Mouse (Mus musculus) embryonic facial prominence, embryonic 13.5 days (tissue): ENCODE measurements around the gene Lamc1. TPM values are rescaled to one million over a fixed set of nuclear protein-coding genes. Genes with fewer than 3 reads are reported as not detected.
A peak's percentile ranks its signal among the peaks of the same experiment; 100 is the strongest.

Source experiments
- ATAC-seq: fragments of 200-750 bp; cut with Nextera tagmentation; 2 replicates; pipeline ENCODE4 v1.8.0; 2017; ENCODE audit warnings: low read depth; ENCODE audit not compliant: insufficient number of reproducible peaks, insufficient read depth, low FRiP score, low TSS enrichment
- H3K27ac ChIP-seq: fragments of 300-500 bp; sonication (generic); 2 replicates; pipeline ENCODE4 v1.5.1; 2015; ENCODE audit warnings: moderate library complexity, mild to moderate bottlenecking, inconsistent platforms
- H3K27me3 ChIP-seq: fragments of 300-500 bp; sonication (generic); 2 replicates; pipeline ENCODE4 v1.6.1; 2015; ENCODE audit warnings: mild to moderate bottlenecking, inconsistent platforms
- H3K36me3 ChIP-seq: fragments of 300-500 bp; sonication (generic); 2 replicates; pipeline ENCODE4 v1.6.1; 2015; ENCODE audit warnings: mild to moderate bottlenecking, inconsistent platforms
- H3K4me1 ChIP-seq: fragments of 300-500 bp; sonication (generic); 2 replicates; pipeline ENCODE4 v1.6.1; 2015; ENCODE audit warnings: inconsistent platforms
- H3K4me2 ChIP-seq: fragments of 300-500 bp; sonication (generic); 2 replicates; pipeline ENCODE4 v1.6.1; 2015; ENCODE audit warnings: moderate library complexity, mild to moderate bottlenecking, inconsistent platforms
- H3K4me3 ChIP-seq: fragments of 300-500 bp; sonication (generic); 2 replicates; pipeline ENCODE4 v1.5.1; 2015; ENCODE audit warnings: mild to moderate bottlenecking, inconsistent platforms
- H3K9ac ChIP-seq: fragments of 300-500 bp; sonication (generic); 2 replicates; pipeline ENCODE4 v1.6.1; 2015; ENCODE audit warnings: mild to moderate bottlenecking, inconsistent platforms
- H3K9me3 ChIP-seq: fragments of 300-500 bp; sonication (generic); 2 replicates; pipeline ENCODE4 v1.6.1; 2016; ENCODE audit warnings: inconsistent platforms
- WGBS: fragments of 180-500 bp; shearing (Covaris S2); methylation state at CpG from one replicate; pipeline ENCODE4 v1.1.7; 2015; ENCODE audit warnings: mixed read lengths; 5-methylcytosine and 5-hydroxymethylcytosine counted together
- polyA plus RNA-seq: library from polyadenylated mRNA; unstranded; fragments of >200 nt; fragmentation: Nextera tagmentation; extraction: Ambion mirVana; gene quantifications from 2 replicates; pipeline ENCODE4 v1.2.1, GENCODE M21; 2015

The Lamc1 gene
- polyA plus RNA-seq = 35.9 and 41.9 TPM in 2 replicates

- H3K4me3 ChIP-seq = peak within 1 kb of the TSS; percentile 83
- peak within 1 kb of the TSS; percentile 89 for H3K27ac ChIP-seq
- H3K27me3 ChIP-seq = no peaks in the 10 kb centered on the region
- H3K36me3 ChIP-seq = no peaks in the 10 kb centered on the region
- peak within 1 kb of the TSS; percentile 87 for H3K9ac ChIP-seq
- peaks cover 24% of the 10 kb centered on the region for H3K4me1 ChIP-seq
- peak; percentile 92 for ATAC-seq
- H3K9me3 ChIP-seq = no peaks in the 10 kb centered on the region
- H3K4me2 ChIP-seq = peak within 1 kb of the TSS; percentile 95
- 1% methylated on average over 78 of the region's 85 CpGs for WGBS
Measured at GRCm38 (mm10) chr1:153332444-153333295, at the start of gene Lamc1. Gene Lamc1, minus strand, starts transcription at chr1:153332786.

- no peak overlapping the region for H3K9ac ChIP-seq
- H3K4me1 ChIP-seq = no peaks in the 10 kb centered on the region
- WGBS = 91% methylated on average over 9 of the region's 9 CpGs
- no peaks in the 10 kb centered on the region for H3K36me3 ChIP-seq
- no peak overlapping the region for H3K27ac ChIP-seq
- no peaks in the 10 kb centered on the region for H3K27me3 ChIP-seq
- no peaks in the 10 kb centered on the region for H3K9me3 ChIP-seq
- no peak overlapping the region for H3K4me3 ChIP-seq
- no peak for ATAC-seq
- no peak overlapping the region for H3K4me2 ChIP-seq
Measured at GRCm38 (mm10) chr1:153380746-153381282, 48.2 kb upstream of the Lamc1 start.

GRCm38 (mm10) chr1:153379832-153380231 is 47.2 kb upstream of the Lamc1 start:
- WGBS = 84% methylated on average over 5 of the region's 5 CpGs
- H3K36me3 ChIP-seq = no peaks in the 10 kb centered on the region
- no peak overlapping the region for H3K4me2 ChIP-seq
- no peak overlapping the region for H3K27ac ChIP-seq
- no peak overlapping the region for H3K4me3 ChIP-seq
- H3K9me3 ChIP-seq = no peaks in the 10 kb centered on the region
- no peaks in the 10 kb centered on the region for H3K27me3 ChIP-seq
- no peak overlapping the region for H3K9ac ChIP-seq
- no peak for ATAC-seq
- no peaks in the 10 kb centered on the region for H3K4me1 ChIP-seq

GRCm38 (mm10) chr1:153378587-153378986 is 46.0 kb upstream of the Lamc1 start:
- H3K4me2 ChIP-seq = no peak overlapping the region
- no peak overlapping the region for H3K27ac ChIP-seq
- 57% methylated on average over 6 of the region's 6 CpGs for WGBS
- H3K36me3 ChIP-seq = no peaks in the 10 kb centered on the region
- ATAC-seq = no peak
- no peaks in the 10 kb centered on the region for H3K27me3 ChIP-seq
- no peaks in the 10 kb centered on the region for H3K4me1 ChIP-seq
- H3K4me3 ChIP-seq = no peak overlapping the region
- no peak overlapping the region for H3K9ac ChIP-seq
- H3K9me3 ChIP-seq = no peaks in the 10 kb centered on the region

GRCm38 (mm10) chr1:153376446-153376845 is 43.9 kb upstream of the Lamc1 start:
- no peaks in the 10 kb centered on the region for H3K27me3 ChIP-seq
- H3K4me1 ChIP-seq = no peaks in the 10 kb centered on the region
- WGBS = 43% methylated on average over 6 of the region's 6 CpGs
- no peak overlapping the region for H3K9ac ChIP-seq
- no peaks in the 10 kb centered on the region for H3K9me3 ChIP-seq
- no peak overlapping the region for H3K4me3 ChIP-seq
- no peak for ATAC-seq
- no peak overlapping the region for H3K4me2 ChIP-seq
- no peaks in the 10 kb centered on the region for H3K36me3 ChIP-seq
- H3K27ac ChIP-seq = no peak overlapping the region

- Histone ChIP-seq H3K36me3 (no peaks in the 10 kb centered on the region), H3K4me2 (no peak overlapping the region), H3K9me3 (no peaks in the 10 kb centered on the region), H3K27ac (no peak overlapping the region), H3K4me3 (no peak overlapping the region), H3K9ac (no peak overlapping the region), H3K4me1 (no peaks in the 10 kb centered on the region), H3K27me3 (no peaks in the 10 kb centered on the region)
- ATAC-seq = no peak
- WGBS = 53% methylated on average over 4 of the region's 4 CpGs
Measured at GRCm38 (mm10) chr1:153374136-153374535, 41.5 kb upstream of the Lamc1 start.

- Histone ChIP-seq H3K4me1 (no peaks in the 10 kb centered on the region), H3K27ac (0 out of 2 replicates have a peak overlapping the region, but pooled peaks have one; percentile 1), H3K9ac (no peak overlapping the region), H3K9me3 (no peaks in the 10 kb centered on the region), H3K4me2 (no peak overlapping the region), H3K4me3 (no peak overlapping the region), H3K27me3 (no peaks in the 10 kb centered on the region), H3K36me3 (no peaks in the 10 kb centered on the region)
- 87% methylated on average over 3 of the region's 3 CpGs for WGBS
- no peak for ATAC-seq
Measured at GRCm38 (mm10) chr1:153371846-153372245, 39.3 kb upstream of the Lamc1 start.

GRCm38 (mm10) chr1:153369011-153369410 is 36.4 kb upstream of the Lamc1 start:
- Histone ChIP-seq H3K4me2 (no peak overlapping the region), H3K4me3 (no peak overlapping the region), H3K9me3 (no peaks in the 10 kb centered on the region), H3K9ac (no peak overlapping the region), H3K27ac (no peak overlapping the region), H3K36me3 (no peaks in the 10 kb centered on the region), H3K4me1 (no peaks in the 10 kb centered on the region), H3K27me3 (no peaks in the 10 kb centered on the region)
- no peak for ATAC-seq
- WGBS = 83% methylated on average over 6 of the region's 6 CpGs

- no peak overlapping the region for H3K4me2 ChIP-seq
- WGBS = 63% methylated on average over 5 of the region's 5 CpGs
Measured at GRCm38 (mm10) chr1:153367048-153367447, 34.5 kb upstream of the Lamc1 start.

GRCm38 (mm10) chr1:153361926-153362325 is 29.3 kb upstream of the Lamc1 start:
- Histone ChIP-seq H3K4me3 (no peak overlapping the region), H3K4me1 (no peaks in the 10 kb centered on the region), H3K27ac (no peak overlapping the region), H3K27me3 (no peaks in the 10 kb centered on the region), H3K36me3 (no peaks in the 10 kb centered on the region), H3K4me2 (no peak overlapping the region), H3K9me3 (no peaks in the 10 kb centered on the region), H3K9ac (no peak overlapping the region)
- WGBS = 91% methylated on average over 4 of the region's 4 CpGs
- ATAC-seq = no peak

More at GRCm38 (mm10) chr1:153367048-153367447, 34.5 kb upstream of the Lamc1 start:
- Histone ChIP-seq H3K9ac (no peak overlapping the region), H3K9me3 (no peaks in the 10 kb centered on the region), H3K4me1 (no peaks in the 10 kb centered on the region), H3K27ac (no peak overlapping the region), H3K27me3 (no peaks in the 10 kb centered on the region), H3K4me3 (no peak overlapping the region), H3K36me3 (no peaks in the 10 kb centered on the region)
- no peak for ATAC-seq

GRCm38 (mm10) chr1:153360556-153360955 is 28.0 kb upstream of the Lamc1 start:
- no peak overlapping the region for H3K4me3 ChIP-seq
- H3K4me1 ChIP-seq = no peaks in the 10 kb centered on the region
- H3K9me3 ChIP-seq = no peaks in the 10 kb centered on the region
- H3K36me3 ChIP-seq = no peaks in the 10 kb centered on the region
- no peaks in the 10 kb centered on the region for H3K27me3 ChIP-seq
- no peak overlapping the region for H3K27ac ChIP-seq
- 51% methylated on average over 3 of the region's 3 CpGs for WGBS
- no peak overlapping the region for H3K9ac ChIP-seq
- no peak for ATAC-seq
- H3K4me2 ChIP-seq = no peak overlapping the region

GRCm38 (mm10) chr1:153357218-153357617 is 24.6 kb upstream of the Lamc1 start:
- Histone ChIP-seq H3K4me2 (no peak overlapping the region), H3K36me3 (no peaks in the 10 kb centered on the region), H3K9ac (no peak overlapping the region), H3K27ac (no peak overlapping the region), H3K4me3 (no peak overlapping the region), H3K27me3 (no peaks in the 10 kb centered on the region), H3K9me3 (no peaks in the 10 kb centered on the region), H3K4me1 (no peaks in the 10 kb centered on the region)
- no peak for ATAC-seq
- WGBS = 95% methylated on average over 1 of the region's 1 CpGs
